Mouse (Mus musculus): ENCODE measurements around the gene Tacc2. TPM values are rescaled to one million over a fixed set of nuclear protein-coding genes. Genes with fewer than 3 reads are reported as not detected.

Gene Tacc2
- polyA plus RNA-seq, 1 experiment from 2014 or later: 25.3 TPM

- no peaks in the 10 kb centered on the region for H3K9me3 ChIP-seq
- H3K4me1 ChIP-seq: peaks cover 56% of the 10 kb centered on the region
- H3K27me3 ChIP-seq: no peaks in the 10 kb centered on the region
- H3K4me3 ChIP-seq: peak overlapping the region; percentile 54
- peak overlapping the region; percentile 88 for H3K4me2 ChIP-seq
- no peaks in the 10 kb centered on the region for H3K36me3 ChIP-seq
- 3% methylated on average over 19 of the region's 19 CpGs for WGBS
- peak overlapping the region; percentile 90 for H3K27ac ChIP-seq
- peak; percentile 34 for ATAC-seq (ENCODE audit: borderline replicate concordance, extremely low read depth, low FRiP score, low TSS enrichment)
- H3K9ac ChIP-seq: peak overlapping the region; percentile 58
Observed at GRCm38 (mm10) chr7:130692943-130693799, 115.9 kb downstream of the Tacc2 start.

- Histone ChIP-seq H3K36me3 (no peaks in the 10 kb centered on the region), H3K27ac (no peak overlapping the region), H3K9me3 (no peaks in the 10 kb centered on the region), H3K4me1 (peaks cover 56% of the 10 kb centered on the region), H3K4me3 (peak overlapping the region; percentile 54), H3K9ac (0 out of 2 replicates have a peak overlapping the region, but pooled peaks have one; percentile 58), H3K4me2 (peak overlapping the region; percentile 88), H3K27me3 (no peaks in the 10 kb centered on the region)
- 29% methylated on average over 11 of the region's 11 CpGs for WGBS
- ATAC-seq (ENCODE audit: borderline replicate concordance, extremely low read depth, low FRiP score, low TSS enrichment): no peak
Observed at GRCm38 (mm10) chr7:130693800-130694193, 116.6 kb downstream of the Tacc2 start.

- H3K36me3 ChIP-seq: no peaks in the 10 kb centered on the region
- no peak overlapping the region for H3K4me2 ChIP-seq
- no peak overlapping the region for H3K27ac ChIP-seq
- H3K27me3 ChIP-seq: no peaks in the 10 kb centered on the region
- H3K4me1 ChIP-seq: peaks cover 54% of the 10 kb centered on the region
- H3K4me3 ChIP-seq: no peak overlapping the region
- 56% methylated on average over 13 of the region's 13 CpGs for WGBS
- H3K9ac ChIP-seq: no peak overlapping the region
- H3K9me3 ChIP-seq: no peaks in the 10 kb centered on the region
- ATAC-seq (ENCODE audit: borderline replicate concordance, extremely low read depth, low FRiP score, low TSS enrichment): no peak
Observed at GRCm38 (mm10) chr7:130695669-130696338, 118.6 kb downstream of the Tacc2 start.

- H3K27me3 ChIP-seq: no peaks in the 10 kb centered on the region
- no peak overlapping the region for H3K4me3 ChIP-seq
- H3K36me3 ChIP-seq: no peaks in the 10 kb centered on the region
- H3K4me2 ChIP-seq: no peak overlapping the region
- H3K9ac ChIP-seq: no peak overlapping the region
- 74% methylated on average over 16 of the region's 16 CpGs for WGBS
- no peak overlapping the region for H3K27ac ChIP-seq
- ATAC-seq (ENCODE audit: borderline replicate concordance, extremely low read depth, low FRiP score, low TSS enrichment): no peak
- no peaks in the 10 kb centered on the region for H3K9me3 ChIP-seq
- H3K4me1 ChIP-seq: peaks cover 51% of the 10 kb centered on the region
Observed at GRCm38 (mm10) chr7:130696347-130697234, 119.4 kb downstream of the Tacc2 start.

GRCm38 (mm10) chr7:130698480-130698879 lies 121.2 kb downstream of the Tacc2 start:
- no peak overlapping the region for H3K4me3 ChIP-seq
- ATAC-seq (ENCODE audit: borderline replicate concordance, extremely low read depth, low FRiP score, low TSS enrichment): no peak
- H3K4me1 ChIP-seq: peaks cover 33% of the 10 kb centered on the region
- no peak overlapping the region for H3K9ac ChIP-seq
- no peak overlapping the region for H3K4me2 ChIP-seq
- H3K27ac ChIP-seq: no peak overlapping the region
- H3K9me3 ChIP-seq: no peaks in the 10 kb centered on the region
- no peaks in the 10 kb centered on the region for H3K27me3 ChIP-seq
- no peaks in the 10 kb centered on the region for H3K36me3 ChIP-seq

GRCm38 (mm10) chr7:130701336-130701735 lies 124.1 kb downstream of the Tacc2 start:
- H3K36me3 ChIP-seq: no peaks in the 10 kb centered on the region
- no peak overlapping the region for H3K4me3 ChIP-seq
- 76% methylated on average over 1 of the region's 1 CpGs for WGBS
- H3K27me3 ChIP-seq: no peaks in the 10 kb centered on the region
- H3K4me1 ChIP-seq: peaks cover 7% of the 10 kb centered on the region; the same call in 1 of the 2 replicates
- no peak overlapping the region for H3K9ac ChIP-seq
- no peak overlapping the region for H3K27ac ChIP-seq
- H3K9me3 ChIP-seq: no peaks in the 10 kb centered on the region
- H3K4me2 ChIP-seq: no peak overlapping the region
- ATAC-seq (ENCODE audit: borderline replicate concordance, extremely low read depth, low FRiP score, low TSS enrichment): no peak

GRCm38 (mm10) chr7:130705230-130705629 lies 128.0 kb downstream of the Tacc2 start:
- H3K9me3 ChIP-seq: no peaks in the 10 kb centered on the region
- H3K4me3 ChIP-seq: no peak overlapping the region
- H3K27ac ChIP-seq: no peak overlapping the region
- no peaks in the 10 kb centered on the region for H3K36me3 ChIP-seq
- H3K9ac ChIP-seq: no peak overlapping the region
- 63% methylated on average over 2 of the region's 2 CpGs for WGBS
- no peak for ATAC-seq (ENCODE audit: borderline replicate concordance, extremely low read depth, low FRiP score, low TSS enrichment)
- H3K4me2 ChIP-seq: no peak overlapping the region
- no peaks in the 10 kb centered on the region for H3K27me3 ChIP-seq
- peaks cover 20% of the 10 kb centered on the region for H3K4me1 ChIP-seq

- Histone ChIP-seq H3K4me3 (no peak overlapping the region), H3K4me1 (peaks cover 20% of the 10 kb centered on the region), H3K27me3 (no peaks in the 10 kb centered on the region), H3K36me3 (no peaks in the 10 kb centered on the region), H3K9me3 (no peaks in the 10 kb centered on the region), H3K4me2 (no peak overlapping the region), H3K9ac (no peak overlapping the region), H3K27ac (peak overlapping the region; percentile 58)
- 24% methylated on average over 9 of the region's 9 CpGs for WGBS
- no peak for ATAC-seq (ENCODE audit: borderline replicate concordance, extremely low read depth, low FRiP score, low TSS enrichment)
Observed at GRCm38 (mm10) chr7:130708940-130709339, 131.7 kb downstream of the Tacc2 start.

GRCm38 (mm10) chr7:130709372-130710274 lies 132.4 kb downstream of the Tacc2 start:
- Histone ChIP-seq H3K9ac (no peak overlapping the region), H3K27ac (peak overlapping the region; percentile 58), H3K36me3 (no peaks in the 10 kb centered on the region), H3K9me3 (no peaks in the 10 kb centered on the region), H3K4me1 (peaks cover 20% of the 10 kb centered on the region), H3K27me3 (no peaks in the 10 kb centered on the region), H3K4me3 (no peak overlapping the region), H3K4me2 (no peak overlapping the region)
- WGBS: 45% methylated on average over 9 of the region's 9 CpGs
- no peak; the same call in 1 of the 2 replicates for ATAC-seq (ENCODE audit: borderline replicate concordance, extremely low read depth, low FRiP score, low TSS enrichment)

GRCm38 (mm10) chr7:130711851-130712250 lies 134.6 kb downstream of the Tacc2 start:
- Histone ChIP-seq H3K4me1 (peaks cover 20% of the 10 kb centered on the region), H3K4me2 (no peak overlapping the region), H3K27me3 (no peaks in the 10 kb centered on the region), H3K9me3 (no peaks in the 10 kb centered on the region), H3K36me3 (peaks cover 3% of the 10 kb centered on the region; the same call in 1 of the 2 replicates), H3K4me3 (no peak overlapping the region), H3K9ac (no peak overlapping the region), H3K27ac (no peak overlapping the region)
- ATAC-seq (ENCODE audit: borderline replicate concordance, extremely low read depth, low FRiP score, low TSS enrichment): no peak
- 90% methylated on average over 7 of the region's 7 CpGs for WGBS

- Histone ChIP-seq H3K9me3 (no peaks in the 10 kb centered on the region), H3K4me2 (no peak overlapping the region), H3K9ac (no peak overlapping the region), H3K27ac (no peak overlapping the region), H3K4me3 (no peak overlapping the region), H3K4me1 (peaks cover 17% of the 10 kb centered on the region), H3K36me3 (peaks cover 9% of the 10 kb centered on the region; the same call in 1 of the 2 replicates), H3K27me3 (no peaks in the 10 kb centered on the region)
- WGBS: 82% methylated on average over 6 of the region's 6 CpGs
- ATAC-seq (ENCODE audit: borderline replicate concordance, extremely low read depth, low FRiP score, low TSS enrichment): no peak
Observed at GRCm38 (mm10) chr7:130713319-130713718, 136.1 kb downstream of the Tacc2 start.
